Mouse (Mus musculus) gastrocnemius, adult 18-20 months (tissue): ENCODE data around the gene Thap3. TPM values are rescaled to one million over a fixed set of nuclear protein-coding genes. Genes with fewer than 3 reads are reported as not detected.

Experiments used
- DNase-seq: peaks from one replicate; pipeline ENCODE4 v3.0.0; 2021; ENCODE audit warnings: low spot score
- total RNA-seq, 2 experiments: library from RNA; stranded (reverse); gene quantifications; 2 replicates each; pipeline ENCODE4 v1.2.3; 2021

Gene Thap3
- total RNA-seq, 2 experiments from 2014 or later = 30.0 to 33.3 TPM

DNA sequence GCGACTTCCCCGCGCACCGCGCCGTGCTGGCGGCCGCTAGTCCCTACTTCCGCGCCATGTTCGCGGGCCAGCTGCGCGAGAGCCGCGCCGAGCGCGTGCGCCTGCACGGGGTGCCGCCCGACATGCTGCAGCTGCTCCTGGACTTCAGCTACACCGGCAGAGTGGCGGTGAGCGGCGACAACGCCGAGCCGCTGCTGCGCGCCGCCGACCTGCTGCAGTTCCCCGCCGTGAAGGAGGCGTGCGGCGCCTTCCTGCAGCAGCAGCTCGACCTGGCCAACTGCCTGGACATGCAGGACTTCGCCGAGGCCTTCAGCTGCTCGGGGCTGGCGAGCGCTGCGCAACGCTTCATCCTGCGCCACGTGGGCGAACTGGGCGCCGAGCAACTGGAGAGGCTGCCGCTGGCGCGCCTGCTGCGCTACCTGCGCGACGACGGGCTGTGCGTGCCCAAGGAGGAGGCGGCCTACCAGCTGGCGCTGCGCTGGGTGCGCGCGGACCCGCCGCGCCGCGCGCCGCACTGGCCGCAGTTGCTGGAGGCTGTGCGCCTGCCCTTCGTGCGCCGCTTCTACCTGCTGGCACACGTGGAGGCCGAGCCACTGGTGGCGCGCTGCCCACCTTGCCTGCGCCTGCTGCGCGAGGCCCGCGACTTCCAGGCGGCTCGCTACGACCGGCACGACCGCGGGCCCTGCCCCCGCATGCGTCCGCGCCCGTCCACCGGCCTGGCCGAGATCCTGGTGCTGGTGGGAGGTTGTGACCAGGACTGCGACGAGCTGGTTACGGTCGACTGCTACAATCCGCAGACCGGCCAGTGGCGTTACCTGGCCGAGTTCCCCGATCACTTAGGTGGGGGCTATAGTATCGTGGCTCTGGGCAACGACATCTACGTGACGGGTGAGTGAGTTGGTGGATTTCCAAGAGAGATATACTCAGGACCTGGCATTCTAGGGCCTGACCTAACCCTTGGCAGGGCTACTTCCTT is 20.6 kb upstream of the Thap3 start:
- DNase-seq = peak; percentile 74

DNA sequence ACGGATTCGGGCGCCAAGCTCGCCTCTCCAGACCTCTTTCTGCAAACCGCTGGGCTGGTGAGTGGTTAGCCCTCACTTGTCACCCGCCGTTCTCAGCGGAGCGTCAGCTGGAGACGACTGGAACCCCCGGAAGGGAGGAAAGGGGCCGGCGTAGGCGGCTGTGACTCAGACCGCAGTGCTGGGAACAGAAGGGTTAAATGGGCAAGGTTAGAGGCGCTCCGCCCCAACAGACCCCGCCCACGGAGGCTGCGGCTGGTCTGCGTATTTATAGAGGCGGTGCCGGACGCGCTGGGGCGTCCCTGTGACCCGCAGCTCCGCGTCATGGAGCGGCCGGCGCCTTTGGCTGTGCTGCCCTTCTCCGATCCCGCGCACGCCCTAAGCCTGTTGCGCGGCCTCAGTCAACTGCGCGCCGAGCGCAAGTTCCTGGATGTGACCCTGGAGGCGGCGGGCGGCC is 19.9 kb upstream of the Thap3 start, which contains the start of gene Klhl21:
TSS of gene Klhl21 (plus strand) at position 182 of the 454 bp plus-strand sequence.
- DNase-seq = peak; percentile 96

DNA sequence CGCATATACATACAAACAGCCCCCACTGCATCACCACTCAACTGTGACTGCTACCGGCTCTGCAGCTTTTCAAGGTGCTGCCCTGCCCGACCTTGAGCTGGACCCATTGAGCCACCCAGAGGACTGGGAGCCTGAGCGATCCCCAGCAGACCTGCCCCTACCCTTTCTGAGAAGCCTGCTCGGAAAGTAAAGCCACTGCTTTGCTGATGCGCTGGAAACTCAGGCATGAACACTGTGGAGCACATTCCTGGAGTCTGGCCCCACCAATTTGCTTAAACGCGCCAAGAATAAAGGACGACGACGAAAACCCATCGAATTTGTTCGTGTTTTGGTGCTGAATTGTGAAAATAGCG is 19.3 kb upstream of the Thap3 start:
- no peak for DNase-seq

DNA sequence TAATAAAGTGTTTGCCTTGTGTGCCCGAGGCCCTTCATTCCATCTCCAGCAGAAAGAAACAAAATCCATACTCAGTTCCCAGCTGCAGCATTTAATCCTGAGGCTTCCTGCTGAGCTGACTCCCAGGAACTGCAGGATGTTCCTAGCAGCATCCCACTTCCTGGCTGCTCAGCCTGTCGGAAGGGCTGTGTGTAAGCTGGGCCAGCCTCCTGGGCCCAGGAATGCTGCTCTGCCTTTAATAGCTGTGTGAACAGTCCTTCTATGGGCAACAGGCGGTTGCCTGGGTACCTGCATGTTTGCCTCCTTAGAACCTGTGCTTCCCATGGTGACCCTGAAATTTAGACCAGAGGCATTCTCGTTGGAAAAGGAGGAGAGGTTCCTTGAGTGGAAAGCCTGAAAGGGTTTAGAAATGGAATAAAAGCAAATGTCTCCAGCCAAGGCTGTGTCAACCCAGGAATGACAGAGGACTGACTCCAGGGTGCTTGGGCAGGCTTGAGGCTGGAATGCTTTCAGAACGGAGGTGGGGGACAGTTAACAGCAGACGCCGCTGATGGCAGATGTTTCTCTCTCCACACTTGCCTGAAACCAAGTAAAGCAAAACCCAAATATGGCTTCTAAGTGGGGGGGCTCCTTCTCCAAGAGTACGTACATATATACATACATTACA is 18.8 kb upstream of the Thap3 start:
- DNase-seq = no peak

DNA sequence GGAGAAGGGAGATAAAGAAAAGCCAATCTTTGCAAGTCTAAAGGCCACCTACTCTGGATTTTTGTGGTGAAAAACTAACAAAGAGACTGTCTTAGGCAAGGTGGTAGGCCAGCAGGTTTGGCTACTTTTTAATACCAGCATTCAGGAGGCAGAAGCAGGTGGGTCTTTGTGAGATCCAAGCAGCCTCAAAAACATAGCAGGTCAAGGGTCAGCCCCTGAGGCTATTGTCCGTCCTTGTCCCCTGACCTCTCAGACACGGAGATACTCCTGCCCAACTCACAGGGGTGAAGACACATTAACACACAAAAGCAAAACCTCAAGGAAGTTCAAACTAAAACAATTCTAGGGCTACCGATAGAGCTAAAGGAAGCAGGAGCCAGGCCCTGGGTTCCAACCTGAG is 18.0 kb upstream of the Thap3 start:
- no peak for DNase-seq

DNA sequence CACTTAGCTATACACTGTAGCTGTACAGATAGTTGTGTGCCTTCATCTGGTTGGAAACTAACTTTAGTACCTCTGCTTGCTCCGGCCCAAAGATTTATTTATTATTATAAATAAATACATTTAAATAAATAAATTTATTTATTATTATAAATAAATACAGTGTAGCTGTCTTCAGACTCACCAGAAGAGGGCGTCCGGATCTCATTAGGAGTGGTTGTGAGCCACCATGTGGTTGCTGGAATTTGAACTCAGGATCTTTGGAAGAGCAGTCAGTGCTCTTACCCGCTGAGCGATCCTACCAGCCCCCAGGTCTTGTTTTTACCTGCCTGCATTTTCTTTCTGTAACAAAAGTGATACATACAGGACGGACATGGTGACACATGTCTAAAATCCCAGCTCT is 17.3 kb upstream of the Thap3 start:
- DNase-seq = no peak

DNA sequence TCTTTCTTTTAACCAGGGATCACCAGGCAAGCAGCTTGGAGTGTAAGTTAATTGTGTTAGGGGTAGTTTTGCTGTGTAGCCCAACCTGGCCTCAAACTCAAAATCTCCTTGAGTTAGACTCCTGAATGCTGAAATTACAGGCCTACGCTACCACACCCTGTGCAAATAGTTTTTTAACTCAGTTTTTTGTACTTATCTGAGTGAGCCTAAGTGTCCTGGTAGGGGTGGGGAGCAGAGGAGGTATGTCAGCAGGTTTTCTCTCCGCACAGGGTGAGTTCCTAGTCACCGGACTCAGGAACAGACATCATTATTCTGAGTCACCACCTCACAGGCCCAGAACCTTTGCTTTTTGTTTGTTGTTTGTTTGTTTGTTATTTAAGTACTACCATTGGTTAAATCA is 13.3 kb upstream of the Thap3 start:
- DNase-seq = no peak

DNA sequence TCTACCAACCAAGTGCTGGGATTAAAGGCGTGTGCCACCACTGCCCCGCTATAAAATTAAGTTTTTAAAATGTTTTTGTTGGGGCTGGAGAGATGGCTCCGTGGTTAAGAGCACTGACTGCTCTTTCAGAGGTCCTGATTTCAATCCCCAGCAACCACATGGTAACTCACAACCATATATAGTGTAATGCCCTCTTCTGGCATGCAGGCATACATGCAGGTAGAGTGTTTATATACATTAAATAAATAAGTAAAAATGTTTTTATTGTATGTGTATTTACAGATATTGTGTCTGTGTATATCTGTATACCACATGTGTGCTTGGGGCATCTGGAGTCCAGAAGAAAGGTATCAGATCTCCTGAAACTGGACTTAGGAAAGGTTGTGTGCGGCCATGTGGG is 12.5 kb upstream of the Thap3 start:
- DNase-seq = no peak

DNA sequence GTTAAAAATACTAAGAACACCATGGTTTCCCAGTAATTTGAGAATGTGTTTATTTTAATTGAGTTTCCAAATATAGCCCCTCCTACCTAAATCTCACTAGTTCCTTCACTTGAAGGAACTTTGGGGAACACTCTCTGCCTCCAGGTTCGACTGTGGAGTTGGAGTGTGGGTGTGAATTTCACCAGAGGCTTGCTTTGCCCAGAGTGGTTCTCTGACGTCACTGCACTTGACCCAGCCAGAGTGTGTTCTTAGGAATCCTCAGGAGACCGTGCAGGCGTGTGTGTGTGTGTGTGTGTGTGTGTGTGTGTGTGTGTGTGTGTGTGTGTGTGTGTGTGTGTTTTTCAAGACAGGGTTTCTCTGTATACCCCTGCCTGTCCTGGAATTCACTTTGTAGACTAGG is 12.1 kb upstream of the Thap3 start:
- peak; percentile 61 for DNase-seq

DNA sequence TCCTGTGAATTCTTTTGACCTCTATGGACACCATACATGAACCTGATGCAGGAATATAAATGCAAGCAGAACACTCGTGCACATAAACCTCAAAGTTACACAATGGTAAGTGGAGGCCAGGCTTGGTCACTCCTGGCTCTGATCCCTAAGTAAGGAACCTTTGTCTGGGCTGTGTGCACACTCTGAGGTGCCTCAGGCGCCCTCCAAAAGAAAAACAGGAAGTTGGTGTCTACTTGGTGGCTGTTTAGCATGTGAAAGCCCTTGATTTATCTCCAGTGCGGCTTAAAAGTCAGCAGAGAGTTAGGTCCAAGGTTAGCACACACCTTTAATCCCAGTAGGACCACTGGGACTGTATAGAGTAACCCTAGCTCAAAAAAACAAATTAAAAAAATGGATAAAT is 10.7 kb upstream of the Thap3 start:
- DNase-seq = no peak

DNA sequence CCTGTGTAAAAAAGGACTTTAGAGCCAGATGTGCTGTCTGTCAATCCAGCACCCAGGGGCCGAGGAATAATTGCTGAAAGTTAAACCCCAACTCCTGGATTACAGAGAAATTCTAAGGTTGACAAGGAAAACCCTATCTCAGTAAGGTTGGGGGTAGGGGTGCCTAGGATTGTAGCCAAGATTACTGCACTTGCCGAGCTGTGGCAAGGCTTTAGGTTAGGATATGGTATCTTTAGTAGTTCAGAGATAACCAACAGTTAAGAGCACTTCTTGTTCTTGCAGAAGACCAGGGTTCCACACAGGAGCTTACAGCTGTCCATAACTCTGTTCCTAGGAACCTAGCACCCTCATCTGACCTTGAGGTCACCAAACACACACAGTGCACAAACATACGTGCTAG is 8.9 kb upstream of the Thap3 start:
- DNase-seq = no peak

DNA sequence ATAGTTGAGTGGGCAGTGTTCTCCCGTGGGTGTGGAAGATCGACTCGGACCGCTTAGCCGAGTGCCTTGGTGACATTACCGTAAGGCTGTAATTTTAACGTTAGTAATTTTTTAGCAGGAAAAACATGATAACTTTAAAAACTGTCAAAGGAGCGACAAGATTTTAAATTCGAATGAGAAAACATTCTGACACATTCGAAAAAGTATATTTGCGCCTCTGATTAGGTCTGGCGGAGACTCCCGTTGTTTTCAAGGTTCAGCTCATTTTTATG is 8.1 kb upstream of the Thap3 start:
- DNase-seq = no peak

DNA sequence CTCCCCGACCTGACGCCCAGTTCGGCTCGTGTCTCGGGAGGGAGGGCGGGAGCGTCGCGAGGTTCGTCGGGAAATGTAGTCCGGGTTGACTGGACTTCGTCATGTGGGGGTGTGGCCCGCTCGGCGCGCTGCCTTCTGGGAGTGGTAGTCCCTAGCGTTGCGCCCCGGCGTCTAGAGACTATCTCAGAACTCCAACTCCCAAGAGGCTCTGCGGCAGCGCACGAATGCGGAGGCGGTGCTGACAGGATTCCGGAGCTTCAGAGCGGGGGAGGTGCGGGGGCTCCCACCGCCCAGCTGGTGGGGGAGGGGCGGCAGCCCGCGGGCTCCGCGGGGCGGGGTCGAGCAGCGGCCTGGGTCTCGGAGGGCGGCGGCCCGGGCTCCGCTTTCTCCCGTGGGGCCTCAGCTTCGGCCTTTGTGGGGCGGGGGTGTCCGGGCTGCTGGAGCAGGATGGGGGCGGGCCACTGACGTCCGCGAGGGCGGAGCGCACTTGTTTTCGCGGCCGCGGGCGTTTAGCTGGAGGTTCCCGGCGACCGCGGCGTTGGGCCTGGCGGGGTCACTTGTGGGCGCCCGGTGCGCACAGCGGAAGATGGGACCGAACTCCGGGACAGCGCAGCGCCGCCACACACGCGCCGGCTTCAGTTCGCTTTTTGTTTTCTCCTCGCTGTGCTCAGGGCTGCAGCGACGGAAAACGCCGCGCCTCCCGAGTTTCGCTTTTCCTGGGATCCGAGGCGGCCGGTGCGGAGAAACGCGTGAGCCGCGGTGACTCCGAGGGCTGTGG is 7.6 kb upstream of the Thap3 start, which contains the start of gene Phf13:
TSS of gene Phf13 (minus strand) at position 86 of the 778 bp plus-strand sequence.
- DNase-seq = peak; percentile 99

DNA sequence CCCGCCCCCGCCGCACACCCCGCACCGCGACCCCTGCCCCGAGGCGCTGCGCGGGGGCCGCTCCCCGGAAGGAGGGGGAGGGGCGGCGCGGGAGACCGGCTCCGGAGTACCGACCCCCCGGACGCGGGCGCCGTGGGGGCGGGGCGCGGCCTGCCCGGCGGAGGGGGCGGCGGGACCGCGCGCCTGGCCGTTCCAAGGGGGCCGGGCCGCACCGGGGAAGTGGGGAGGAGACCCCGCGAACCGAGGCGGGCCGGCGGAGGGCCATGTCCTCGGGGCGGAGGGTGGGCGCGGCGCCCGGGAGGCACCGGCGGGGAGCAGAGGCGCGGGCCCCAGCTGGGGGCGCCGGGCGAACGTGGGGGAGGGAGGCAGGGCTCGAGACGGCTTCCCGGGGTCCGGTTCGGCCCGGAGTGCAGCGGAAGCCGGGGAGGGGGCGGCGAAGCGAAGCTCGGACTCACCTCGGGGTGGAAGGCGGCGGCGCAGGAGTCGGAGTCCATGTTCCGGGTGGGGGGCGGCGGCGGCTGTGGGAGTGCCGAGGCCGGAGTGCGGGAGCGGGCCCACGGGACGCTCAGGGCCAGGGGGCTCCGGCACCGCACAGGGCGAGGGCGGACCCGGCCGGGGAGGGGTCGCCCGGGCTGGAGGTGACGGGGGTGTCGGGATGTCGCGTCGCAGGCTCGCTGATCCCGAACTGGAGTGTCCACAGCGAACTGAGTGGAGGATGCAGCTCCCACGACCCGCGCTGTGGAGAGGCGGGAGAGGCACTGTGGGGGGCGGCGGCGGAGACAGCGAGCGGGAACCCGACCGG is 6.8 kb upstream of the Thap3 start:
- DNase-seq = no peak

DNA sequence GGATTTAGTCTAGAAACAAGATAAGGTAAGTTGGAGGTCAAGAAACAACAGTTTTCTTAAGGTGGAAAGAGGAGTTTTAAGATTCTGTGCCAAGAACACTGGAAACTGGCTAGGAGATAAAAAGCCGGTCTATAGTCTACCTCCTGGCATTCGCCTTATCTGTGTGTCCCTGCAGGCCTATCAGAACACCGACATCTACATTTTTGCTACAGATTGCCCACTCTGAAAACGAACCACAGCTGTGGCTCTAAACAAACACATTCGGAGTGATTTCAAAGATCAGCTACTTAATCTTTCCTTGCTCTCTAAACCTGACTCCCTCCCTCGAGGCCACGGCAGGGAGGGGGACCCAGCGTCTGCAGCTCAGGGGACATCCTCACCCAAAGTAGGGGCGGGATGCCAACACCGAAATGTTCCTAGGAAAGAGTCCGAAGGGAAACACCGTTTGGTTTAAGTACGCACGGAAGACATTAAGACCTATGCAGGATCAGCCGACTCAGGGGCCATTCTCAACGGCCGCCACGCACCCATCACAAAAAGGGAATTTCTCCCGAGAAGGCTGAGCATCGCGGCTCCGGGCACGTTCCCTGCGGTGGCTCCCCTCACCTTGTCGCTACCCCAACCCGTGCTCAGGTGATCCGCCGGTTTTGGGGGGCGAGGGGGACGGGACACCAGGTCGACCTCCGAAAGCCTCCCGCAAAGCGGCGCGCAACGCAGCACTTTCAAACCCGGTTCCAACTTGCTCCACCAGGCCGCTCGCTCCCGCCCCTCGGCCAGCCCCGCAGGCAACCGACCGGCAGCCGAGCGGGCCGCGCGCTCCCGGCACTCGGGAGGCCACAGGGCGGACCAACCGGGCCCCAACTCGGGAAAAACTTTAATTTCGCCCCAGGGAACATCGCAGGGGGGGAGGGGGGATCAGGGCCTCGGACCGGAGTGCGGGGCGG is 5.7 kb upstream of the Thap3 start:
- DNase-seq = no peak

DNA sequence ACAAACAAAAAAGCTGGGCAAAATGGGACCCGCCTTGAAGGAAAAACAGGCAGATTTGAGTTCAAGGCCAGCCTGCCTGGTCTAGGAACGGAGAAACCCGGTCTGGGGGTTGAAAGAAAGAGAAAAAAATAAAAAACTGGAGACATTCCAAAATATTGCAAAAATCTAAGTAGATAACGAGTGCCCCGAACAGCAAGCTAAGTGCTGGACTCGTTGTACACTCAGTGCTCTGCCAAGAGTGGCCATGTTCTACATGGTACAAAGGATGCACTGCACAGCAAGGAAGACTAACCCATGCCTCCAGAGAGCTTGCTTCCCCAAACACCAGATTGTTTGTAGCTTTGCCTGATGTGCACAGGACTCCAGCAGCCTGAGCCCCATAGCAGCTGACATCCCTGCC is 4.2 kb upstream of the Thap3 start:
- no peak for DNase-seq

DNA sequence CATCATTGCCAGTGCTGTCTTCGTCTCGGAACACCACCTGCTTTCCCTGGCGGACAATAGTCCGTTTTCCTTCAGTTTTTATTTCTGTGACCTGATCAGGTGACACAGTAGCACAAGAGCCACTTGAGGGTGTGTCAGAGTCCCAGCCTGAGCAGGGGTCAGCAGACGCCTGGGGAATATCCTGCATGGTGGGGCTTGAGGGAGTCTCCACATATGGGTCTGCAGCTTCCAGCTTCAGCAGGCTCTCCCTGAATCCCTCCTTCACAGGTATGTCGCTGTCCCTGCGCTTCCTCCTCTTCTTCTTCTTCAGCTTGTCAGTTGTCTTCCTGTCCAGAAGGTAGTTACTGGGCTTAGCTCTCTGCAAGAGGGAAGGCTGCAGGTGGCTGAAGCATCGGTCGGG is 3.3 kb upstream of the Thap3 start:
- DNase-seq = no peak

DNA sequence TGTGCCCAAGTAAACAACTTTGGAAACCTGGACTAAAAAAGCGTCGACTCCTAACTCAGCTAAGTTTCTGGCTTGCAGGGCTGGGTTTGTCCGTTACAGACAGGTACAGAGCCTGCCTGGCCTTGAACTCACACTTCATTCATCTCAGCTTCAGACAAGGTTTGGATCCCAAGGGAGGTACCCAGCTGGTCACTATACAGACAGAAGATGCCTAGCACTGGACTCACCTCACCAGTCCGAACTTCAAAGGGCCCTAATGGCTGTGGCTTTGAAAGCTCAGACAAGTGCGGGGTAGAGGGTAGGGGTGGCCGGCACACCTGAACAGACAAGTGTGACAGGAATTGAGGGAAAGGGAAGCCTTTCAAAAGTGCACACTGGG is 302 bp upstream of the Thap3 start:
- no peak for DNase-seq

DNA sequence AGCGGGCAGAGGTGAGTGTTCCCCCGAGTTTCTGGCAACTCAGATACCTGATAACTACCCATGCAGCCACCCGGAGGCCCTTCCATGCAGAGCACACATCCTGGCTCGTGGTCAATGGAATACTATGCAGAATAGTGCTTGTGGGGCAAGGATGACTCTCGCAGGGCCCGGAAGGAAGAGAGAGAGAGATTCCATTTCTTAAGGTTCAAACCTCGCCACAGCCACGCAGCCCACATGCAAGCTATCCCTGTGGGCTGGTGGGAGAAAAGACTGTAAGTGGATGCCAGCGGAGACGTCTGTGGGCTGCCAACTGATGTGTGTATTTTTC is 819 bp downstream of the Thap3 start:
- no peak for DNase-seq

DNA sequence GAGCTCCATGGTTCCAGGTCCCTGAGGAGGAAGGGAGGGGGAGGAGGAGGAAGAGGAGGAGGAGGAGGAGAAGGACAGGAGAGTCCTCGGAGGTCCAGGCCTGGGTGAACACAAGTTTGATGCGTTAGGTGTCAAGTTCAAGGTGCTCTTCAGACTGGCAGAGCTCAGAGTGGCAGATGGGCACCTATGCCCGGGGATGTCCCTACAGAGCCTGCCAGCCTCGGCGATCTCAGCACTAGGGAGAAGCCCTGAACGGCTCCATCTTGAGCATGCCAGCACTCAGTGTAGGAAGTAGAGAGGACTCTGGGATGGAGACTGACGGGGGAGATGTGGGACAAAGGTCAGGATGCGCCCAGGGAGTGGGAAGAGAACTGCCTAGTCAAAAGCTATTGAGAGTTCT is 2.1 kb downstream of the Thap3 start:
- DNase-seq = no peak
